Mouse (Mus musculus): Measurements from ENCODE around the gene Slc44a5. TPM values are rescaled to one million over a fixed set of nuclear protein-coding genes. Genes with fewer than 3 reads are reported as not detected.
"Not testable (repeated sequence)": the region's sequence is repeated elsewhere in the genome, so short reads cannot be mapped to it uniquely, and the experiment has no call there.

Gene Slc44a5
- total RNA-seq, 2 experiments from 2014 or later = 0.16 TPM; not detected in 1

- DNase-seq (ENCODE audit: low spot score in 2 of 2) = no peak
Measured at GRCm38 (mm10) chr3:153968549-153968948, 4.7 kb upstream of the Slc44a5 start.

DNA sequence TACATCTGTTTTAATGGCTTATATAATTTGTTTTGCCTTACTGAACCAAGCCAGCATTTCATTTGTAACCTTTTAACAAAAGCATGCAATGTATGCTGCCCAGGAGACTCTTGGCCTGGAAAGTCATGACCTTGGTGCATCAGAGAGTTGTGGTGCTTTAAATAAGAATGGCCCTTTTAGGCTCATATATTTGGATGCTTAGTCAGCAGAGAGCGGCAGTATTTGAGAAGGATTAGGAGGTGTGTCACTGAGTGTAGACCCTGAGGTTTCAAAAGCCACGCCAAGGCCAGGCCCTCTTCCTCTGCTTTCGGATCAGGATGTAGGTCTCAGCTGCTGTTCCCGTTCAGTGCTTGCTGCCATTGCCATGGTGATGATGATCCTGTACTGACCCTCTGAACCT, 3.8 kb upstream of the Slc44a5 start:
- DNase-seq (ENCODE audit: low spot score in 2 of 2) = no peak

DNA sequence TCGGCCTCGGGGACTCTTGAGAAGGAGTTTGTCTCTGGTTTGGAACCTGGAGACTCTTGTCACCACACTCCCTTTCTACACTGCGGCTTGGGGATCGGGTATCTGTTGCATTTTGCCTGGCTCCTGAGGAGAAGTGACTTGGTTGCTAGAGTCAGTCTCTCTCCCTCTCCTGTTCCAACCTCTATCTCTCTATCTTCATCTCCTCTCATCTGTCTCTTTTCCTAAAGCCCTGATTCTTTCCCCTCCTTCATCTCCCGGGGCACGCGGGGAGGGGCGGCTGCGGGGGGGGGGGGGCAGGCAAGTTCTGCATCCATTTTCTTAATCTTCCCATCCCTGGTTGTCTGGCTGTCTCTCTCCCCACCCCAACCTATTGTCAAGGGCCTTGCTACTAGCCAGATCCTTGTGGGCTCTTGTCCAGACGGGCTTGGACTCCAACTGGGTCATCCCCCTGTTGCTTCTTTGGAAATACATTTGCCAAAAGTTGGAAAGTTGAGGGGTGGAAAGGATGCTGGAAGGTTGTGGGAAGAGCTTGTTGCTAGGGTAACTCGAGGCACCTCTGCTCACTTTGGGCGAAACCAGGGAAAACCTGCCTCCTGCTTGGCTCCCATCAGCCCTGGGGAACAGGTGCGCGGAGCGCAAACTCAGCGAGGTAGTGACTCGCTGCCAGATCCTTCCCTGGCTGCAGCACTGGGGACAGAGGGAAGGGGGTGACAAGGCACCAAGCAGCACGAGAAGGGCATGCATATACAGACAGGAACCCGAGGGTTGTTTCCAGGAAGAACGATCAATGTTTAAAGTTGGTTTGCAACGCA, 919 bp downstream of the Slc44a5 start:
- no peak for DNase-seq (ENCODE audit: low spot score in 2 of 2)

DNA sequence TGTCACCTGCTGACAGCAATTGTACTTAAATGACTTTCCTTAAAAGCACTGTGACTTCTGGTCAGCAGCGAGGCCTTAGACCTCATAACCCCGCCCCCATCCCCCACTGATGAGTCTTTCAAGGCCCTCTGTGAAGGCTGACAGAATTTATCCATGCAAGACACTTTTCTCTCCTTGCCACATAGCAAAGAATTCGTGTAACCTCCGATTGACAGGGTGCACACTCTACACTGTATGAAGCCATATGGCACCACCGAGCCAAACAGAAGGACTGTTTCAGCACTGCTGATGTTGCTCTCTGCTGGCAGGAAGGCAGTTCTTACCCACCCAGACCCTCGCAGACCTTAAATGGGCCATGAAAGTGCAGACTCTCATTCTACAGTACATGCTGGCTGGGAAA, 1.8 kb downstream of the Slc44a5 start:
- DNase-seq (ENCODE audit: low spot score in 2 of 2) = no peak

GRCm38 (mm10) chr3:153975791-153976190, 2.6 kb downstream of the Slc44a5 start:
- DNase-seq (ENCODE audit: low spot score in 2 of 2) = no peak

DNA sequence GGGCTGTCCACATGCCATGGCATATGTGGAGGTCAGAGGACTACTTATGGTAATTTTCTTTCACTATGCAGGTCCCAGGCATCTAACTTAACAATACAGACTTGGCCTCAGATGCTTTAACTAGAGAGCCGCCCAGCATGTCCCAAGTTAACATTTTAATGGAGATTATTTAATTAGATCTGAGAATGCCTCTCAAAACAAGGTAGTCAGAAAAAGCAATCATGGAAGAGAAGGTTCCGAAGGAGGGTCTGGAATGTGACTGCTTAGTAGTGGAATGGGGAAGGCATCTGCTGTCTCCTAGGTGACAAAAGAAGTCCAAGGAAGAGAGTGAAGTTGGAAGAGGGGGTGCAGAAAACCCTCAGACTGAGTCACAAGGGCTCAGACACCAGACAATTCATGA, 7.4 kb downstream of the Slc44a5 start:
- DNase-seq (ENCODE audit: low spot score in 2 of 2) = no peak

DNA sequence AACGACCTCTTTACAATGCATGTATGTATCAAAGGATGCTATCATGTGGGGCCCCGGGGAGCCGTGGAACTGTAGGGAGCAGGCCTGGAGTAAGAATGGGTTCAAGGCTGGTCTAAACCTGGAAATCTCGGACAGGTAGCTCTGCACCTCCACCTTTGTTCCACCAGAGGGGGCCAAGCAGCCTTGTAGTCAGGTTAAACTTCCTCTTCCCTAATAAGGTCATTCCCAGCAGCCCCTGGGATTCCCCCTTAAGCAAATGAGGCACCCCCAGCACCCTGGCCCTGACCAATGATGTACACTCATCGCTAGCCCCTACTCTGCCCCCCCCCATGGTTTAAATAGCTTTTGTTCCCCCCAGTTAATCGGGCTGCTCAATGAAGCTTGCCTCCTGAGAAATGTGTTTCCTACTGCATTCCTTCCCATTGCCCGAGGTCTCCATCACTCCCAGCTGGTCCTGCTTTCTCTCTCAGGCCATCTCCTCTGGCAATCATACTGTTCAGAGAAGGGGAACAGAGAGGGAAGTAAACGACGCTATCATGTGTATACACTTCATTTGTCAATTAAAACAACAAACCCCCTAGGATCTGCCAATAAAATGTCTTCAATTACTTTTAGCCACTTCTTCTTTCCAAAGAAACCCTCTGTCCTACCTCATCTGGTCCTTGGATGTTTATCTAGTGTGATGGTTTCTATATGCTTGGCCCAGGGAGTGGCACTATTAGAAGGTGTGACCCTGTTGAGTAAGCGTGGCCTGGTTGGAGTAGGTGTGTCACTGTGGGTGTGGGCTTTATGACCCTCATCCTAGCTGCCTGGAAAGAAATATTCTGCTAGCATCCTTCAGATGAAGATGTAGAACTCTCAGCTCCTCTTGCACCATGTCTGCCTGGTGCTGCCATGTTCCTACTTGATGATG, 11.4 kb downstream of the Slc44a5 start:
- no peak for DNase-seq (ENCODE audit: low spot score in 2 of 2)

DNA sequence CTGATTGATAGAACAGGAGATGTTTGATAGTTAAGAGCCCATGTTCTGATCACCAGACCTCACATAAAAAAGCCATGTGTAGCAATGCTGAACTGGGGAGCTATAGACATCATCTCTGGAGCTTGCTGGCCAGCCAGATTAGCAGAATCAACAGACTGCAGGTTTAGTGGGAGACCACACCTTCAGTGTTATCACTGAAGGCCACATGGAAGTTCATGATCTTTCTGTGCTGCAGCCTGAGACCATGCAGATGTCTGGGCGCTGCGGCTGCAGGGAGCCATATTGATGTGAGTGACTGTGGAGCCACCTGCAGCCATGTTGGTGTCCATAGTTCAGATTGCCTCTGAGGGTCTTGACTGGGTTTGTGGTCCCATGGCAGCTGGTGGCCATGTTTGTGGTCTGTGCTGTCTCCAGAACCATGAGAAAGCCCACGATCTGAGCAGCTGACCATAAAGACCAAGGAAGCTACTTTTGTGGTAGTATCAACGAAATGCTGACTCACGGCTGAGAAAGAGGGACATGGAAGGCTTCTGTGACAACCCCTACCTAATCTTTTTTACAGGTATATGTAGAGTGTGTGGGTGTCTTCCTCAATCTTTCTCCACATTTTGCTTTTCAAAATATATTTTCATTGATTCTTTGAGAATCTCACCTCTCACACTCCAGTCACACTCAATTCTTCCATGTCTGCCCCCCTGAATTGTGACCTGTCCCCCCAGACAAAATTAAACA, 26.7 kb downstream of the Slc44a5 start:
- no peak for DNase-seq (ENCODE audit: low spot score in 2 of 2)

GRCm38 (mm10) chr3:154001348-154001747, 28.1 kb downstream of the Slc44a5 start:
- no peak for DNase-seq (ENCODE audit: low spot score in 2 of 2)

DNA sequence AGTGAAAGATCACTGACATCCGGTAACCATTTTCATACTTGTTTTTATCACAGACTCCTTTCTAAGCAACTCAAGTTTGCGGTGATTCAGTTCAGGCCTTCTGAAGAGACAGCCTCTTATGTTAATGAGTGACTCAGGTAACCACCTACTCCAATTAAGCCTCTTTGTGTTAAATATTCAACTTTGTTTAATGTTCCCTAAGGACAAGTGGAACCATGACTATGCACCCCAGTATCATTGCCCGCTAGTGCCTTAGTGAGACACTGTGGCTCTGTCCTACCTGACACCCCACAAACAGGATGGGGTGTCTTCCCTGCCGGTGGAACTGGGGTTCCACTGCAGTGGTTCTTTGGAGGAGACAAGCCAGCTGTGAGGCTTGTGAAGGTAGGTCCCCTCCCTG, 73.6 kb downstream of the Slc44a5 start:
- DNase-seq (ENCODE audit: low spot score in 2 of 2) = no peak

DNA sequence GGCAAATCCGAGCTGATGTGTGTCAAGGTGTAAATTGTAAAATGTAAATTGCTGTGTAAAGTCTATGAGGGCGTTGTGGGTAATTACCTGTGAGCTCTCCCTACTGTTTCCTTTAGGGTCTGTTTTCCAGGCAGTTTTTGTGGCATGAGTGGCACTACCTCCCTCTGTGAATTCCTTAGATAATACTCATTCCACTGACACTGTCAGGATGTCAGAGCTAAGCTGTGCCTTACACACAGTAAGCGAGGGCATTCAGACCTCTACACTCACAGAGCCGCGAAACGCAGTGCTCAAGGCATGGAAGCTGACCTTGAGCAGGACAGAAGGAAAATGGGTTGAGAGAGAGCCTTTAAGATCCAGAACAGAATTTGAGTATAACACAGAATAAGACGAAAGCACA, 80.1 kb downstream of the Slc44a5 start:
- no peak for DNase-seq (ENCODE audit: low spot score in 2 of 2)

DNA sequence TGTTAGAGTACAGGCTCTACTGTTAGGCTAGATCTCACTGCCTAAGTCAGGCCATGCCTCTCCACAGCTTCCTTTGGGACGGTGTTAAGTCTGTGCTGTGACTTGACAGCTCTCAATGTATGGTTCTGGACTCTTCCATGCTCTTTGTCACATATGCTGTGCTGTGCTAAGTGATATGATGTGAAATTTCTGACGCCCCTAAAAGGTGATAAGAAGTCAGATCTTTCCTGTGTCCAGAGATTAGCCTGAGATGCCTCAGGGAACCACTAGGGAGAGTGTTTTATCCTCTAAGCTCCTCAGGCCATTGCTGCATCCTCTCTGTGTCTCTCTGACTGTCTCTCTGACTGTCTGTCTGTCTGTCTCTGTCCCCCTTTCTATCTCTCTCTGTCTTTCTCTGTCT, 84.2 kb downstream of the Slc44a5 start:
- DNase-seq (ENCODE audit: low spot score in 2 of 2) = no peak

GRCm38 (mm10) chr3:154058200-154058599, 85.0 kb downstream of the Slc44a5 start:
- DNase-seq (ENCODE audit: low spot score in 2 of 2) = no peak

DNA sequence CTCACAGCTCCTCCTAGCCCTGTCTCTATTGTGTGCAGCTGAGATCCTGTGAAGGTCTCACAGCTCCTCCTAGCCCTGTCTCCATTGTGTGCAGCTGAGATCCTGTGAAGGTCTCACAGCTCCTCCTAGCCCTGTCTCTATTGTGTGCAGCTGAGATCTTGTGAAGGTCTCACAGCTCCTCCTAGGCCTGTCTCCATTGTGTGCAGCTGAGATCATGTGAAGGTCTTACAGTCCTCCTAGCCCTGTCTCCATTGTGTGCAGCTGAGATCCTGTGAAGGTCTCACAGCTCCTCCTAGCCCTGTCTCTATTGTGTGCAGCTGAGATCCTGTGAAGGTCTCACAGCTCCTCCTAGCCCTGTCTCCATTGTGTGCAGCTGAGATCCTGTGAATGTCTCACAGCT, 98.8 kb downstream of the Slc44a5 start:
- not testable (repeated sequence) for DNase-seq (ENCODE audit: low spot score in 2 of 2)

- no peak for DNase-seq (ENCODE audit: low spot score in 2 of 2)
Measured at GRCm38 (mm10) chr3:154075749-154076148, 102.5 kb downstream of the Slc44a5 start.

- no peak for DNase-seq (ENCODE audit: low spot score in 2 of 2)
Measured at GRCm38 (mm10) chr3:154081687-154082086, 108.5 kb downstream of the Slc44a5 start.

DNA sequence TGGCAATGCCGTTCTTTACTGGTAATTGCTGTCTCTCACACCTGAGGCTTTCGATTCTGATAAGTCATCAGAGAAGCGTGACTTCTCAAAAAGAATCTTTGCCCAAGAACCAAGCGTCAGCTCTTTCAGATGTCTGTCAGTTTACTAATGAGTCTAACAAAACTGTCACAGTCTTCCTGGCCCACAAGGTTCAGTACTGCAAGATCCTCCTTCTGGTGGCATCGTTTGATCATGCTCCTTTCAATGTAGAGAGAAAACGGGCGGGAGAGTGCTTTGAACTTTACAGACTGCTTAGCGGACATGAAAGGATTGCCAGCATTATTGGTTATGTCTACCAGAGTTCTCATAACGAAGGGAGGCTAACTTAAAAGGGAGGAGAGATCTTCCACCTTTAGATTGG, 109.0 kb downstream of the Slc44a5 start:
- DNase-seq (ENCODE audit: low spot score in 2 of 2) = no peak

- no peak for DNase-seq (ENCODE audit: low spot score in 2 of 2)
Measured at GRCm38 (mm10) chr3:154082961-154083360, 109.7 kb downstream of the Slc44a5 start.

DNA sequence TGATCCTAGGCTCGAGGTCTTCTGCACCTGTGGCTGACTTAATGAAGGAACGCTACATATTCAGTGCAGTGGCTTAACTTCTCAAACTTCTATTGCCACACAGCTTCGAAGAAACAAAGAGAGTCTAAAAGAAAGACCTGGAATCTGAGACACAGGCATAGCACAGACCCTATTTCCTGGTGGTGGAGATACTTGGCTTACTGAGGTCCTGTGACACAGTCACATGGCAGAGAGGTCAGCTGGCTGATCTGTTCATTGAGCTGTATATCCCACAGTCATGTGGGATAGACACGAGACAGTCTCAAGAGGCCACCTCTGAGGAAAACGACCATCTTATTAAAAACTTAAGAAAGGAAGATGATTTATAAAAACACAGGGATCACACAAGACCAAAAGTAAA, 116.8 kb downstream of the Slc44a5 start:
- DNase-seq (ENCODE audit: low spot score in 2 of 2) = no peak

DNA sequence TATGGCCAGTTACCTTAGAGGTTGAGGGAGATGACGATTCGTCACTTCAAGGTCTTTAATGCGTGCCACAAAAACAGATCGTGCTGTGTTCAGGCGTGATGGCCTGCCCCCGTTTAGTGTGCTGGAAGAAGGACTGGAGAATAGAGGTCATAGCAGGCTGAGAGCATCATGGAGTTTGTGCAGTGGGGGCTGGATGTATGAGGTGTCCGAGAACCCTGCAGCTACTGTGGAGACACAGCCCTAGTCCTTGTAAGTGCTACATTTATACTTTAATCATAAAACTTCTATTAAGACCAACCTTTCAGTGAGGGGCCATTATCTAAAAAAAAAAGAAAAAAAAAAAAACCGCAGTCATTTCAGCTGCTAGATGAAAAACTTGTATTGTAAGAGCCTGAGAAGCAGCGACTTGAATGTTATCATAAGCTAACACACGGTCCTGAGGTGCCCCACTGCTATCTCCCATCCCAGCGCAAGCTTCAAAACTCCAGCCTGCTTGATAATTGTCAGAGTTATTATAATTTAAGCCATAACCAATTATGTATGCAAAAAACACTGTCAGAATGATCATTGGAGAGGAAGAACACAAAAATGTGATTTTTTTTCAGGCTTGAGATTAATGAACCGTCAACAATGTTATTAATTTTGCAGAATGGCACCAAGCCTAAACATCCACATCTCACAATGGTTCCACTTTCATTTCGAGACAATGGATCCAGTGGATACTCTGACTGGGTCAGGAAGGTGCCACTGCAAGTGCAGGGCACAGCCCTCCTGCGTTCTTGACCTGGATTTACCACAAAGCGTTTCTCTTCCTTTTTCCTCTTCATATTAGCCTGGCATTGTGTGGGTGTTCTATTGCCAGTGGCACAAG, 118.5 kb downstream of the Slc44a5 start:
- DNase-seq (ENCODE audit: low spot score in 2 of 2) = no peak

DNA sequence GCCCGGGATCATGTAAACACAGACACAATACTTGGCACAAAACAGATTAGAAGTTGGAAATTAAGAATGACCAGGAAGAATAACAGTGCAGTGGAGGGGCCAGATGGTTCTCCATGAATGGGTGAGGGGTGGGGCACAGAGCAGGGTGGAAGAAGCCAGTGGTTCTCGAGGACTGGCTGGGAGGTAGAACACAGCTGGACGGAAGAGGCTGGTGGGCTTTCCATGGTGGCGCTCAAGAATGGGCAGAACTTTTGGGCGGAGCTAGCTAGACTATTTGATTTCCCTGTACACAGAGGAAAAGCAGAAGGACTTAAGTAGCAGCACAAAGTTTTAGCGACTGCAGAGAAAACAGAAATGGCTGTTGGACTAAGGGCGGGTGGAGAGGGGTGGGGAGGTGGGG, 119.2 kb downstream of the Slc44a5 start:
- no peak for DNase-seq (ENCODE audit: low spot score in 2 of 2)
